Mouse (Mus musculus) thymus, adult 2 months (tissue): Measurements from ENCODE around the gene Mlx. TPM values are rescaled to one million over a fixed set of nuclear protein-coding genes. Genes with fewer than 3 reads are reported as not detected.

Experiments
- DNase-seq: peaks from one replicate; pipeline ENCODE4 v3.0.0; 2021
- H3K27ac ChIP-seq: fragments of 200-500 bp; 2 replicates; pipeline ENCODE4 v1.5.1; 2012; ENCODE audit warnings: low read length, control low read depth; ENCODE audit not compliant: control insufficient read depth, insufficient read depth
- H3K27me3 ChIP-seq: fragments of 200-500 bp; 2 replicates; pipeline ENCODE4 v1.6.1; 2012; ENCODE audit warnings: mild to moderate bottlenecking, low read length, moderate library complexity, mixed read lengths; ENCODE audit not compliant: control insufficient read depth, insufficient read depth
- H3K36me3 ChIP-seq: fragments of 200-500 bp; 2 replicates; pipeline ENCODE4 v1.6.1; 2012; ENCODE audit warnings: mild to moderate bottlenecking, low read length, moderate library complexity; ENCODE audit not compliant: control insufficient read depth, insufficient read depth
- H3K4me1 ChIP-seq: fragments of 200-500 bp; replicated peaks from 2 replicates; pipeline ENCODE4 v1.6.1; 2012; ENCODE audit warnings: low read length; ENCODE audit not compliant: control insufficient read depth, insufficient read depth
- H3K4me3 ChIP-seq: fragments of 200-500 bp; 2 replicates; pipeline ENCODE4 v1.5.1; 2012; ENCODE audit warnings: mild to moderate bottlenecking, low read length, control low read depth, moderate library complexity; ENCODE audit not compliant: control insufficient read depth, insufficient read depth
- CTCF ChIP-seq: fragments of 200-500 bp; IDR thresholded peaks from 2 replicates; pipeline ENCODE4 v1.5.1; 2012; ENCODE audit warnings: mild to moderate bottlenecking, control low read depth, low read length, moderate library complexity, borderline replicate concordance; ENCODE audit not compliant: control insufficient read depth, poor library complexity, insufficient read depth; ENCODE audit errors: extremely low read depth
- POLR2A ChIP-seq: fragments of 200-500 bp; IDR thresholded peaks from 2 replicates; pipeline ENCODE4 v1.6.1; 2012; ENCODE audit warnings: mild to moderate bottlenecking, low read length, control low read depth, moderate library complexity; ENCODE audit not compliant: control insufficient read depth, poor library complexity, insufficient read depth; ENCODE audit errors: extremely low read depth
- WGBS: fragments of 180-500 bp; shearing (Covaris S2); methylation state at CpG from one replicate; pipeline ENCODE4 v1.1.7; 2018; 5-methylcytosine and 5-hydroxymethylcytosine counted together
- polyA plus RNA-seq: library from polyadenylated mRNA; depleted of rRNA; stranded (reverse); fragments of >200 nt; gene quantifications from 2 replicates; pipeline ENCODE4 v1.2.3, GENCODE M21; 2012

Gene Mlx
- polyA plus RNA-seq, 1 experiment: 110 TPM

DNA sequence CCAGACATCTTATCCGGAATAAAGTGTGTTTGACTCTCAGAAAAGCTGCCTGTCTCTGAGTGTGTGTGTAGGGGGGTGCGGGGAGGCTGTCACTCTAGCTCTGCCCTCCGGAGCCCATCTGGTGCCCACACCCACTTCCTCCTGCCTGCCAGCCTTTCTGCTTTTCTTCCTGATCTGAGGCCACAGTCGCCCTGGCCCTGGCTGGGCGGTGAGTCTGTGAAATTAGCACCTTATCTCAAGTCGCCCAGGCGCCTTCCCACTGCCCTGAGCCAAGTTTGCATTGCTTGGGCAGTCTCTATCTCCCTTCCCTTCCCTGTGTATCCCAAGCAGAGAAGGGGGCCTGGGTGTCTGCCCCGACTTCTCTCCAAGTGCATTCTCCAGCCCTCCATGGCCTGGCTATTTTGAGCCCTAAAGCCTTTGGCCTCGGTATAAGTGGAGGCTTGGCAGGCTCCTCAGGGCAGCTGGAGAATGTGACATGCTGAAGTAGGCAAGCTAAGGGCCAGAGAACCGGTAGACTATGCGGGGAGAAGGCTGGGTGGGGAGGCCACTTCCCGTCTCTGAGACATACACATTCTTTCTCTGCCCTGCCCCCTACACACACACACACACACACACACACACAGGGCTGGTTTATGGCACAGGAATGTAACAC is 23.3 kb upstream of the Mlx start:
- Histone ChIP-seq H3K27me3 (no peaks in the 10 kb centered on the region), H3K27ac (peak overlapping the region; percentile 90), H3K4me1 (peaks cover 58% of the 10 kb centered on the region), H3K36me3 (no peaks in the 10 kb centered on the region), H3K4me3 (peak overlapping the region; percentile 33)
- DNase-seq: peak; percentile 85
- TF ChIP-seq POLR2A (peak; percentile 57; the same call in 1 of the 2 replicates), CTCF (no peak)
- WGBS: 2% methylated on average over 12 of the region's 12 CpGs

DNA sequence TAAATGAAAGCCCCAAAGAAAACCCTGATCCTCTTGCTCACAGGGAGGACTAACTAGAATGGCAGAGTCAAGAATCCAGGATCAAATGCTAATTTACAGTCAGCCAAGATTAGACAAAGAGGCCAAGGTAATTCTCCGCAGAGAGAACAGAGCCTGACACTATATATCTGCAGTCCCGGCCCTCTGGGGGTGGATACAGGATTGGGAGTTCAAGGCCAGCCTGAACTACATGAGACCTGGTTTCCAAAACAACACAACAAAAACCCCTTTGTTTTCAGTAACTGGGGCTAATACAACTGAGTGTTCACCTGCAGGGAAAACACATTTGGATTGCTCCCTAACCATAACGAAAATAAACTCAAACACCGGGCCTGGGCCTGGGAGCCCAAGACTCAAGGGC is 22.6 kb upstream of the Mlx start:
- Histone ChIP-seq H3K4me3 (no peak overlapping the region), H3K4me1 (peaks cover 60% of the 10 kb centered on the region), H3K36me3 (no peaks in the 10 kb centered on the region), H3K27me3 (no peaks in the 10 kb centered on the region), H3K27ac (peak overlapping the region; percentile 90)
- TF ChIP-seq CTCF (no peak), POLR2A (no peak)
- WGBS: 92% methylated on average over 4 of the region's 4 CpGs
- DNase-seq: no peak

GRCm38 (mm10) chr11:101065002-101065401 is 22.1 kb upstream of the Mlx start:
- no peak for DNase-seq
- Histone ChIP-seq H3K36me3 (no peaks in the 10 kb centered on the region), H3K4me3 (no peak overlapping the region), H3K27me3 (no peaks in the 10 kb centered on the region), H3K27ac (peak overlapping the region; percentile 6; the same call in 1 of the 2 replicates), H3K4me1 (peaks cover 55% of the 10 kb centered on the region)
- 90% methylated on average over 9 of the region's 9 CpGs for WGBS
- TF ChIP-seq CTCF: no peak

- peaks cover 47% of the 10 kb centered on the region for H3K4me1 ChIP-seq
- H3K27ac ChIP-seq: no peak overlapping the region
- 38% methylated on average over 18 of the region's 18 CpGs for WGBS
- no peaks in the 10 kb centered on the region for H3K36me3 ChIP-seq
- peak overlapping the region; percentile 28; the same call in 1 of the 2 replicates for H3K4me3 ChIP-seq
- TF ChIP-seq CTCF: peak; percentile 94
- TF ChIP-seq POLR2A: no peak
- H3K27me3 ChIP-seq: no peaks in the 10 kb centered on the region
- peak; percentile 87 for DNase-seq
Observed at GRCm38 (mm10) chr11:101066549-101067412, 20.3 kb upstream of the Mlx start.

GRCm38 (mm10) chr11:101069391-101070188 is 17.5 kb upstream of the Mlx start, which contains the start of gene Naglu:
Gene Naglu (plus strand): TSS chr11:101070012.
- Histone ChIP-seq H3K4me1 (peaks cover 21% of the 10 kb centered on the region), H3K27me3 (no peaks in the 10 kb centered on the region), H3K27ac (no peak within 1 kb of the TSS), H3K4me3 (peak within 1 kb of the TSS; percentile 68), H3K36me3 (no peaks in the 10 kb centered on the region)
- WGBS: 5% methylated on average over 35 of the region's 35 CpGs
- TF ChIP-seq POLR2A: peak; percentile 66
- TF ChIP-seq CTCF: peak; percentile 45; the same call in 1 of the 2 replicates
- DNase-seq: peak; percentile 96

DNA sequence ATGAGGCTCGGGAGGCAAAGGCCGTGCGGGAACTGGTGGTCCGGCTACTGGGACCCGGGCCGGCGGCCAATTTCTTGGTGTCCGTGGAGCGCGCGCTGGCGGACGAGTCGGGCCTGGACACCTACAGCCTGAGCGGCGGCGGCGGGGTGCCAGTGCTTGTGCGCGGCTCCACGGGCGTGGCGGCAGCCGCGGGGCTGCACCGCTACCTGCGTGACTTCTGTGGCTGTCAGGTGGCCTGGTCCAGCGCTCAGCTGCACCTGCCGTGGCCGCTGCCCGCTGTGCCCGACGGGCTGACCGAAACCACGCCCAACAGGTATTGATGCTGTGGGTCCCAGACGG is 16.9 kb upstream of the Mlx start:
- no peak for DNase-seq
- under 1% methylated on average over 36 of the region's 36 CpGs for WGBS
- H3K4me1 ChIP-seq: peaks cover 17% of the 10 kb centered on the region
- H3K4me3 ChIP-seq: peak overlapping the region; percentile 68
- TF ChIP-seq POLR2A (no peak; the same call in 1 of the 2 replicates), CTCF (no peak)
- H3K27ac ChIP-seq: no peak overlapping the region
- no peaks in the 10 kb centered on the region for H3K36me3 ChIP-seq
- no peaks in the 10 kb centered on the region for H3K27me3 ChIP-seq
